Mouse (Mus musculus): Measurements from ENCODE around the gene C130026I21Rik.
"Not testable (repeated sequence)": the region's sequence is repeated elsewhere in the genome, so short reads cannot be mapped to it uniquely, and the experiment has no call there.

DNA sequence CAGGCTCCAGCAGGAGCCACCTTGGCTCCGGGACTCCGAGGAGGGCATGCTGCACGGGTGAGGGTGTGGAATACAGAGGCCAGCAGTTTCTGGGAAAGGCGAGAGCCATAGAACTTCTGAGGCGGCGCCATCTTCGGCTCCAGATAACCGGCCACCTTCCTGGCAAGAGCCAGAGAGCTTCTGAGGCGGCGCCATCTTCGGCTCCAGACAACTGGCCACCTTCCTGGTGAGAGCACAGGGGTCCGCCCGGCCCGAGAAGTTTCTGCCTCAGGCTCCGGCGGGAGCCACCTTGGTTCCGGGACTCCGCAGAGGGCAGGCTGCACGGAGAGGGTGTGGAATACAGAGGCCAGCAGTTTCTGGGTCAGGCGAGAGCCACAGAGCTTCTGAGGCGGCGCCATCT, 136.7 kb downstream of the C130026I21Rik start:
- not testable (repeated sequence) for TF ChIP-seq EP300, CTCF (IDR thresholded peaks at IDR 0.05; ENCODE audit: low read depth)

All from liver, postnatal 0 days (tissue).